Mouse (Mus musculus): ENCODE data around the gene Myb. TPM values are rescaled to one million over a fixed set of nuclear protein-coding genes. Genes with fewer than 3 reads are reported as not detected.
A peak's percentile ranks its signal among the peaks of the same experiment; 100 is the strongest.
"Not testable (repeated sequence)": the region's sequence is repeated elsewhere in the genome, so short reads cannot be mapped to it uniquely, and the experiment has no call there.

Gene Myb
- polyA plus RNA-seq, 1 experiment from 2014 or later: 3.0 TPM

- no peaks in the 10 kb centered on the region for H3K27me3 ChIP-seq
- H3K9me3 ChIP-seq: no peaks in the 10 kb centered on the region
- H3K27ac ChIP-seq (replicated peaks): no peak overlapping the region
- no peak for ATAC-seq (replicated peaks)
- H3K4me1 ChIP-seq: no peaks in the 10 kb centered on the region
- H3K36me3 ChIP-seq: peaks cover 9% of the 10 kb centered on the region; the same call in 1 of the 2 replicates
- H3K4me3 ChIP-seq: no peak overlapping the region
- H3K4me2 ChIP-seq (replicated peaks): no peak overlapping the region
- H3K9ac ChIP-seq (replicated peaks): no peak overlapping the region
These were observed 9.5 kb downstream of the Myb start for GRCm38 (mm10) chr10:21151320-21151719.

DNA sequence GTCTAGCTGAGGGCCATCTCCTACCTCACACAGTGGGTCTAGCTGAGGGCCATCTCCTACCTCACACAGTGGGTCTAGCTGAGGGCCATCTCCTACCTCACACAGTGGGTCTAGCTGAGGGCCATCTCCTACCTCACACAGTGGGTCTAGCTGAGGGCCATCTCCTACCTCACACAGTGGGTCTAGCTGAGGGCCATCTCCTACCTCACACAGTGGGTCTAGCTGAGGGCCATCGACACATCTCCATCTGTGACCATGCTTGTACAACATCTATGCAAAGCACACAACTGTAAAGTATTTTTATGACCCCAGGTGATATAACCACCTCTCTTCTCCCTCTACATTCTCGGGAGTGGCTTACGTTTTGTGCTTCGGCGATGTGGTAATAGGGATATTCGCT is 10.8 kb downstream of the Myb start:
- 94% methylated on average over 6 of the region's 6 CpGs for WGBS
- H3K27ac ChIP-seq (replicated peaks); H3K9me3 ChIP-seq: not testable (repeated sequence)

GRCm38 (mm10) chr10:21146719-21147118 is 14.1 kb downstream of the Myb start:
- H3K4me3 ChIP-seq: no peak overlapping the region
- no peaks in the 10 kb centered on the region for H3K27me3 ChIP-seq
- WGBS: 96% methylated on average over 1 of the region's 1 CpGs
- no peak overlapping the region for H3K27ac ChIP-seq (replicated peaks)
- H3K9ac ChIP-seq (replicated peaks): no peak overlapping the region
- 0 out of 2 replicates have a peak, but pooled peaks cover 10% of the 10 kb centered on the region for H3K4me1 ChIP-seq
- H3K4me2 ChIP-seq (replicated peaks): no peak overlapping the region
- H3K36me3 ChIP-seq: peaks cover 9% of the 10 kb centered on the region; the same call in 1 of the 2 replicates
- H3K9me3 ChIP-seq: no peaks in the 10 kb centered on the region
- ATAC-seq (replicated peaks): no peak

More for the DNA sequence above, 10.8 kb downstream of the Myb start:
- not testable (repeated sequence) for H3K4me3 ChIP-seq; H3K4me1 ChIP-seq; ATAC-seq (replicated peaks); H3K4me2 ChIP-seq (replicated peaks); H3K27me3 ChIP-seq; H3K9ac ChIP-seq (replicated peaks); H3K36me3 ChIP-seq

DNA sequence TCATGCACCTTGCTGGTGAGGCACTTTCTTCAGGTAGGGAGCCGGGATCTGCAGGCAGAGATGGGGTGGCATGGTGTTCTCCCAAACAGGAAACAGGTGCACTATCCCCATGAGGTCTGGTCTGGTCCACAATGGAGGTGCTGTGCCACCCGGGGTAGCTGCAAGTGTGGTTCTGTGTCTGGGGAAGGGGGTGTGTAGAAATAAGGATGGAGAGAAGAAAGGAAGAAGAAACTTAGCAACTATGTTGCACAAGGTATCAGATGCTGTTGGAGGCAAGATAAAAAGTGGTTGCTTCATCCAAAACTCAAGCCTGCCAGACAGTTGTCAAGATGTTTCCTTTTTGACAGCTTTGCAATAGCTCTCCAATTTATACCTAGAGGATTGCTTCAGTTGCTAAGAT is 14.5 kb downstream of the Myb start:
- Histone ChIP-seq H3K36me3 (peaks cover 12% of the 10 kb centered on the region; the same call in 1 of the 2 replicates), H3K4me1 (0 out of 2 replicates have a peak, but pooled peaks cover 10% of the 10 kb centered on the region), H3K4me3 (no peak overlapping the region), H3K4me2 (replicated peaks) (no peak overlapping the region), H3K9me3 (no peaks in the 10 kb centered on the region), H3K9ac (replicated peaks) (no peak overlapping the region), H3K27ac (replicated peaks) (no peak overlapping the region), H3K27me3 (no peaks in the 10 kb centered on the region)
- no peak for ATAC-seq (replicated peaks)
- WGBS: 85% methylated on average over 2 of the region's 2 CpGs

DNA sequence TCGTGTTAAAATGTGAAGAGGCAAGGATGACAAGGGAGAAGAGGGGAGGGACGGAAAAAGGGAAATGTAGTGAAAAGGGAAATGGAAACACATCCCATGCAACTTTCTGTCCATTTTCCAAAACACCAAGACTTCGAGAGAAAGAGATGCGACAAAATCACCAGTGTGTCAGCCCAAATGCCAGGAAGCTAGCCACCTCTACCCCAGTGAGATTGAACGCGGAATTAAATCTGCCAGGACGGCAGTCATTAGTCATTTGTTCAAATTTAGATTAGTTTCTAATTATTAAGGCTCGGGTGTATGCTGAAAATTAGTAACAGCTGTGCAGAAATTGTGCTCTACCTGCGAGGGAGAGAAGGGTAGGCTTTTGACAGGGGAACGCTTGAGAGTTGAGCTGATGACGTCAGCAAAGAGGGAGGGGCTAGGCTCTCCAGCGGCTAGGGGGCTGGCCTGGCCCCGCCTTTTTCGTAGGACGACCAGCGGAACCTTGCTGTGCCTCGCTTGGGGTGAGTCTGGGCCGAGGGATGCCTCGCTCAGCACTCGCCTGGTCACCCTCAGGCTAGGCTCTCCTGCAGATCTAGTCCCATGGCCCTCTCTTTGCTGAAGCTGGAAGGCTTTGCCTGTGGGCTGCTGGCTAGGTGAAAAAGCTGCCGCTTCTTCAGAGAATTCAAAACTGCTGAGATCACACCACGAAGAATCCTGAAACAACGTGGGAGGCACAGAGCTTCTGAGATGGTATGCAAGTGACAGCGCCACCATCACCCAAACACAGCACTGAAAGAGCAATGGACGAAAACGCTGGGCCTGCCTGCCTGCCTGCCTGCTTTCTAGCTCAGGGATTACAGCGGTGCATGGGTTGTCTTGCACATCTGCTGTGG is 15.9 kb downstream of the Myb start:
- peak; percentile 93 for ATAC-seq (replicated peaks)

GRCm38 (mm10) chr10:21135297-21135696 is 25.5 kb downstream of the Myb start:
- WGBS: 94% methylated on average over 8 of the region's 8 CpGs
- no peak overlapping the region for H3K27ac ChIP-seq (replicated peaks)
- no peaks in the 10 kb centered on the region for H3K4me1 ChIP-seq
- no peak overlapping the region for H3K9ac ChIP-seq (replicated peaks)
- H3K4me2 ChIP-seq (replicated peaks): no peak overlapping the region
- H3K9me3 ChIP-seq: no peaks in the 10 kb centered on the region
- H3K4me3 ChIP-seq: no peak overlapping the region
- H3K27me3 ChIP-seq: no peaks in the 10 kb centered on the region
- peaks cover 8% of the 10 kb centered on the region; the same call in 1 of the 2 replicates for H3K36me3 ChIP-seq
- no peak for ATAC-seq (replicated peaks)

More for the DNA sequence above, 15.9 kb downstream of the Myb start:
- Histone ChIP-seq H3K27me3 (no peaks in the 10 kb centered on the region), H3K9ac (replicated peaks) (peak overlapping the region; percentile 56), H3K4me2 (replicated peaks) (peak overlapping the region; percentile 62), H3K4me3 (peak overlapping the region; percentile 50), H3K4me1 (0 out of 2 replicates have a peak, but pooled peaks cover 10% of the 10 kb centered on the region), H3K36me3 (peaks cover 12% of the 10 kb centered on the region; the same call in 1 of the 2 replicates), H3K27ac (replicated peaks) (peak overlapping the region; percentile 70), H3K9me3 (no peaks in the 10 kb centered on the region)
- WGBS: 23% methylated on average over 27 of the region's 27 CpGs

DNA sequence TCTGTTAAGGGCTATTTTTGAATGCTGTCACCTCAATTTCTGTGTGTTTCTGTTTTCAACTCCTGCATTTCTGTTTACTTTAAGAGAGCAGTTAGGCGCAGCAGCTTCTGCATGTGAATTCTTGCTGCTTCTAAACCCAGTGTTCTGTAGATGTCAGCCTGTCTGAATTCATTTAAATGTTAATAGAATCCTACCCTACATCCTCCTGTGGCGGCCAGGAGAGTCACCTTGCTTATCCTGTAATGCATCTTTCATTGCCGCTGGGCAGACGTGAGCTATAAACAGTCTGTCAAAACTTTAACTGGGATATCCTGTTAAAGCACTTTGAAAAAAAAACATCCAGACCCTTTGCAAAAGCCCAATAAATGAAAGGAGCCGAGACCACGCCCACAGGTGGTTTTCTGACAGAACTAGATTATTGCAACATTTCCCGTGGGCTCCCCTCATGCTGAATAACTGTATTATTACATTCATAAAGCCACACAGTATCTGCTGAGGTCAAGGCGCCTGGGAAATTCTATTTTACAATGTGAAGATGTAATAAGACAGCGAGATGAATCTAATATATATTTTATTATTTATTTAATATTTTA is 29.8 kb downstream of the Myb start:
- no peaks in the 10 kb centered on the region for H3K36me3 ChIP-seq
- H3K27ac ChIP-seq (replicated peaks): no peak overlapping the region
- H3K9me3 ChIP-seq: no peaks in the 10 kb centered on the region
- no peak overlapping the region for H3K9ac ChIP-seq (replicated peaks)
- no peak for ATAC-seq (replicated peaks)
- H3K27me3 ChIP-seq: no peaks in the 10 kb centered on the region
- H3K4me1 ChIP-seq: no peaks in the 10 kb centered on the region
- no peak overlapping the region for H3K4me3 ChIP-seq
- H3K4me2 ChIP-seq (replicated peaks): no peak overlapping the region
- 60% methylated on average over 9 of the region's 9 CpGs for WGBS

DNA sequence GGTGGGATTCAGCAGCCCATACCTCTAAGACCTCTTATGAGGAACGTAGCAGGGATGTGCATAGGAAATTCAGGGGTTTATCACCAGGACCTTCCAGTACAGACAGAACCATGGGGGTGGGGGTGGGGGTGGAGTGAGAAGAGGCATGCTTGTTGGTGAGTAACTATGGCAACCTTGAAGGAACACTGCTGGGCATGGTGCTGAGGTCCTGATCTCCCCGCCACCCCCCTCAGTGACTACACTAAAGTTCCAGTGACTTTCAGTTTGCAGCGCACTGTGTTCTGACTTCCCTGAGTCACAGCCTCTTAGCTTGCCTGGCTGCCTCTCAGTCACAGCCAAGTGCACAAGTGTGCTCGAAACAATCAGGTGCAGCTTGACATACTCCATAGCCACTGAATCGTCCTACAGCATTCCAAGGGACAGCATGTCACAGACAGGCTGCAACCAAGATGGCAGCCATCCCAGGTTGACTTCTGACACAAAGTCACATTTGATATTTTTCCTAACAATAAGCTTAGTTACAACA is 32.6 kb downstream of the Myb start:
- H3K4me2 ChIP-seq (replicated peaks): no peak overlapping the region
- WGBS: 87% methylated on average over 5 of the region's 5 CpGs
- no peaks in the 10 kb centered on the region for H3K36me3 ChIP-seq
- H3K4me3 ChIP-seq: no peak overlapping the region
- H3K27ac ChIP-seq (replicated peaks): no peak overlapping the region
- no peaks in the 10 kb centered on the region for H3K9me3 ChIP-seq
- H3K4me1 ChIP-seq: no peaks in the 10 kb centered on the region
- H3K27me3 ChIP-seq: no peaks in the 10 kb centered on the region
- no peak overlapping the region for H3K9ac ChIP-seq (replicated peaks)
- no peak for ATAC-seq (replicated peaks)

DNA sequence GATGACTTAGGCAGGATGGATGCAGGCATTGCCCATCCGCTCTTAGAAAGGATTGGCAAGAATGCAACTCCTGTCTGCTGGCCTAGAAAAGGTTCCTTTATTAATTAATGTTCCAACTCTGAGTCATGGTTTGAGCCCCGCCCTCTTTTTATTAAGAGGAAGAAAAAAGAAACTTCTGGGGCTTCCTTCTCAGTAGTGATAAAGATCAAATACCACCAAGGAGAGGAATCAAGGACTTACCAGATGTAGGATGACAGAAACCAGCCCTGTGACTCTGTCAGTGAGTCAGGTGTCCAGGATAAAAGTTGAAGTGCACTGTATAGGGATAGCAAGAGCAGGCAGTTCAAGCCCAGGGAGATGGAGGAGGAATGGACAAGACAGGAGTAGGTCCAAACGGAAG is 42.4 kb downstream of the Myb start:
- WGBS: 86% methylated on average over 3 of the region's 3 CpGs
- no peak overlapping the region for H3K4me3 ChIP-seq
- H3K36me3 ChIP-seq: no peaks in the 10 kb centered on the region
- no peaks in the 10 kb centered on the region for H3K9me3 ChIP-seq
- no peak overlapping the region for H3K4me2 ChIP-seq (replicated peaks)
- no peak overlapping the region for H3K27ac ChIP-seq (replicated peaks)
- no peaks in the 10 kb centered on the region for H3K4me1 ChIP-seq
- ATAC-seq (replicated peaks): no peak
- H3K9ac ChIP-seq (replicated peaks): no peak overlapping the region
- no peaks in the 10 kb centered on the region for H3K27me3 ChIP-seq

- ATAC-seq (replicated peaks): no peak
- Histone ChIP-seq H3K4me1 (peaks cover 3% of the 10 kb centered on the region; the same call in 1 of the 2 replicates), H3K27me3 (no peaks in the 10 kb centered on the region), H3K27ac (replicated peaks) (no peak overlapping the region), H3K9me3 (no peaks in the 10 kb centered on the region), H3K4me2 (replicated peaks) (no peak overlapping the region), H3K9ac (replicated peaks) (no peak overlapping the region), H3K4me3 (no peak overlapping the region), H3K36me3 (no peaks in the 10 kb centered on the region)
- WGBS: 82% methylated on average over 2 of the region's 2 CpGs
These were observed 46.3 kb downstream of the Myb start for GRCm38 (mm10) chr10:21114459-21114858.

DNA sequence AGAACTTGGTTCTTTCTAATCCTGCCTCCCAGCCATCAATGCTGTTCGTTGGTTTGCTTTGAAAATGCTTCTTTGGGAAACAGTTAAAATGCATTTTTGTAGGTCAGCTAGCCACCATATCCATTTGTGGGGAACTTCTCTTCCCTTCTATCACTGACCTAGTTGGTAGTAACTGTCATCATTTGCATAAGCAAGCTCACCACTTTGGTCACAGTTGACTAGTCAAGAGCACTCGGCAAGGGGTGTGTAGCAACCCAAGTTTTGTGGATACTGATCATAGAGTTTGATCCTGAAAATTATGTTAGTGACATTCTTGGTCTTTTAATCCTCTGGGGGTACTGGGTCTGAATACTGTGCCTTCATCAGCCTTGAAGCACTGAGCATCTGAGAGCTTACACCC is 48.1 kb downstream of the Myb start:
- Histone ChIP-seq H3K4me2 (replicated peaks) (no peak overlapping the region), H3K4me1 (peaks cover 3% of the 10 kb centered on the region; the same call in 1 of the 2 replicates), H3K9ac (replicated peaks) (no peak overlapping the region), H3K36me3 (no peaks in the 10 kb centered on the region), H3K9me3 (no peaks in the 10 kb centered on the region), H3K27me3 (no peaks in the 10 kb centered on the region), H3K4me3 (no peak overlapping the region), H3K27ac (replicated peaks) (no peak overlapping the region)
- 90% methylated on average over 2 of the region's 2 CpGs for WGBS
- ATAC-seq (replicated peaks): no peak

DNA sequence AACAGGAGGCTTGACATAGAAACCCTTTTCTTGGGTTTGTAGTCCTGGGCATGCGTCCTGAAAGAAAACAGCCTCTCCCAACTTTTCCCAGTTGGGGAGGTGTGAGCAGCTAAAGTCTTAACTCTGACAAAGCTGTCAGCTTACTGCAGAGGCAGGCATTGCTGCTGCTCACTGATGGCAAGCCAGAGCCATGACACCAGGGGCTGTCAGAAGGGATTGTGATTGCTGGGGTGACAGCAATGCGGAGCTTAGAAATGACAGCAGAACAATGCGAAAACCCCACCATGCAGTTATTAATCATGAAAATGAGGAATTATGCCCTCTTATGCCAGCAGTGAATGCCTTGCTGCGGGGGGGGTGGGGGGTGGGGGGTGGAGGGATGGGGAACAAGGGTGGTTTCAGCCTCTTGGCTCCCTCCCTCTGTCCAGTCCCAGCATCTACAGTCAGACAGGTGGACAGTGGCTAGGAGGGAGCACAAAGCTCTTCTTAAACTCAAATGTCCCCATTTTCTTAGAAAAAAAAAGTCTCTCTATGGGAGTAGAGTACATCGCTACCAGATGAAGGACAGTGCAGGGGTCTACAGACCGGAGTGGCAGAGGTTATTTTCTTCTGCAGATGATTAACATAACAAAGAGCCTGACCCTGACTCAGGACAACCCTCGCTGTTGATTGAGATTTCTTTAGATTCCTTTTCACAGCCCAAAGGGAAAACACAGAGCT is 51.3 kb downstream of the Myb start:
- no peak overlapping the region for H3K4me2 ChIP-seq (replicated peaks)
- 19% methylated on average over 7 of the region's 7 CpGs for WGBS
- ATAC-seq (replicated peaks): 0 out of 2 replicates have a peak, but pooled peaks have one; percentile 43

More for the DNA sequence above, 51.3 kb downstream of the Myb start:
- no peak overlapping the region for H3K4me3 ChIP-seq
- no peaks in the 10 kb centered on the region for H3K36me3 ChIP-seq
- peaks cover 3% of the 10 kb centered on the region; the same call in 1 of the 2 replicates for H3K4me1 ChIP-seq
- H3K9ac ChIP-seq (replicated peaks): no peak overlapping the region
- no peaks in the 10 kb centered on the region for H3K9me3 ChIP-seq
- H3K27ac ChIP-seq (replicated peaks): no peak overlapping the region
- H3K27me3 ChIP-seq: no peaks in the 10 kb centered on the region

Data from forebrain, embryonic 15.5 days (tissue).